Mouse (Mus musculus) kidney, embryonic 14.5 days (tissue): ENCODE data around the gene Ift172. TPM values are rescaled to one million over a fixed set of nuclear protein-coding genes. Genes with fewer than 3 reads are reported as not detected.

Experiments used
- ATAC-seq: fragments of 200-750 bp; cut with Nextera tagmentation; 2 replicates; pipeline ENCODE4 v1.8.0; 2017; ENCODE audit warnings: moderate number of reproducible peaks, mild to moderate bottlenecking, moderate TSS enrichment, moderate library complexity; ENCODE audit not compliant: low FRiP score, low TSS enrichment
- H3K27ac ChIP-seq: fragments of 300-500 bp; sonication (generic); 2 replicates; pipeline ENCODE4 v1.5.1; 2014; ENCODE audit warnings: low read depth, mild to moderate bottlenecking, low read length, moderate library complexity, mixed read lengths
- H3K27me3 ChIP-seq: fragments of 300-500 bp; sonication (generic); 2 replicates; pipeline ENCODE4 v1.6.1; 2014; ENCODE audit warnings: mild to moderate bottlenecking, low read length; ENCODE audit not compliant: control insufficient read depth, insufficient read depth
- H3K36me3 ChIP-seq: fragments of 300-500 bp; sonication (generic); 2 replicates; pipeline ENCODE4 v1.6.1; 2014; ENCODE audit warnings: low read length, mixed read lengths; ENCODE audit not compliant: control insufficient read depth, insufficient read depth
- H3K4me1 ChIP-seq: fragments of 300-500 bp; sonication (generic); 2 replicates; pipeline ENCODE4 v1.6.1; 2014; ENCODE audit warnings: low read length, mixed read lengths; ENCODE audit not compliant: control insufficient read depth, insufficient read depth
- H3K4me2 ChIP-seq: fragments of 300-500 bp; sonication (generic); replicated peaks from 2 replicates; pipeline ENCODE4 v1.6.1; 2014; ENCODE audit warnings: low read depth, mild to moderate bottlenecking, low read length
- H3K4me3 ChIP-seq: fragments of 300-500 bp; sonication (generic); 2 replicates; pipeline ENCODE4 v1.5.1; 2014; ENCODE audit warnings: mild to moderate bottlenecking, low read length
- H3K9ac ChIP-seq: fragments of 300-500 bp; sonication (generic); 2 replicates; pipeline ENCODE4 v1.6.1; 2014; ENCODE audit warnings: low read depth, mild to moderate bottlenecking, low read length, moderate library complexity
- H3K9me3 ChIP-seq: fragments of 300-500 bp; sonication (generic); 2 replicates; pipeline ENCODE4 v1.6.1; 2016; ENCODE audit warnings: low read length; ENCODE audit not compliant: control insufficient read depth
- WGBS: fragments of 180-500 bp; shearing (Covaris S2); extraction: QIAGEN DNeasy Blood & Tissue Kit; methylation state at CpG from one replicate; pipeline ENCODE4 v1.1.7; 2014; 5-methylcytosine and 5-hydroxymethylcytosine counted together
- polyA plus RNA-seq: library from polyadenylated mRNA; unstranded; fragments of >200 nt; fragmentation: Nextera tagmentation; extraction: Ambion mirVana; gene quantifications from 2 replicates; pipeline ENCODE4 v1.2.1, GENCODE M21; 2014

The Ift172 gene
- polyA plus RNA-seq, 1 experiment from 2014 or later = 31.9 TPM

GRCm38 (mm10) chr5:31279245-31279988 is 11.5 kb downstream of the Ift172 start:
- H3K4me1 ChIP-seq = no peaks in the 10 kb centered on the region
- no peak overlapping the region for H3K4me2 ChIP-seq
- peaks cover 61% of the 10 kb centered on the region for H3K36me3 ChIP-seq
- H3K9me3 ChIP-seq = no peaks in the 10 kb centered on the region
- no peak overlapping the region for H3K27ac ChIP-seq
- H3K27me3 ChIP-seq = no peaks in the 10 kb centered on the region
- WGBS = 86% methylated on average over 20 of the region's 20 CpGs
- no peak overlapping the region for H3K4me3 ChIP-seq
- H3K9ac ChIP-seq = no peak overlapping the region
- ATAC-seq = no peak

- H3K4me3 ChIP-seq = no peak overlapping the region
- H3K4me1 ChIP-seq = no peaks in the 10 kb centered on the region
- 92% methylated on average over 6 of the region's 6 CpGs for WGBS
- no peaks in the 10 kb centered on the region for H3K9me3 ChIP-seq
- H3K27ac ChIP-seq = no peak overlapping the region
- no peak overlapping the region for H3K4me2 ChIP-seq
- no peaks in the 10 kb centered on the region for H3K27me3 ChIP-seq
- no peak for ATAC-seq
- no peak overlapping the region for H3K9ac ChIP-seq
- H3K36me3 ChIP-seq = peaks cover 39% of the 10 kb centered on the region
These were observed 17.9 kb downstream of the Ift172 start for GRCm38 (mm10) chr5:31273018-31273417.

- H3K4me3 ChIP-seq = no peak overlapping the region
- H3K9ac ChIP-seq = no peak overlapping the region
- H3K4me2 ChIP-seq = no peak overlapping the region
- H3K4me1 ChIP-seq = no peaks in the 10 kb centered on the region
- no peak overlapping the region for H3K27ac ChIP-seq
- H3K9me3 ChIP-seq = no peaks in the 10 kb centered on the region
- peaks cover 71% of the 10 kb centered on the region for H3K36me3 ChIP-seq
- H3K27me3 ChIP-seq = no peaks in the 10 kb centered on the region
- WGBS = 89% methylated on average over 6 of the region's 6 CpGs
- ATAC-seq = no peak
These were observed 23.2 kb downstream of the Ift172 start for GRCm38 (mm10) chr5:31267686-31268085.

GRCm38 (mm10) chr5:31266101-31266500 is 24.8 kb downstream of the Ift172 start:
- Histone ChIP-seq H3K4me2 (no peak overlapping the region), H3K36me3 (peaks cover 67% of the 10 kb centered on the region), H3K9me3 (no peaks in the 10 kb centered on the region), H3K27ac (no peak overlapping the region), H3K4me1 (no peaks in the 10 kb centered on the region), H3K9ac (no peak overlapping the region), H3K4me3 (no peak overlapping the region), H3K27me3 (no peaks in the 10 kb centered on the region)
- 92% methylated on average over 7 of the region's 7 CpGs for WGBS
- ATAC-seq = no peak

- no peak for ATAC-seq
- H3K27me3 ChIP-seq = no peaks in the 10 kb centered on the region
- no peaks in the 10 kb centered on the region for H3K9me3 ChIP-seq
- no peak overlapping the region for H3K4me2 ChIP-seq
- whole genome bisulfite sequencing = 83% methylated on average over 11 of the region's 11 CpGs
- no peak overlapping the region for H3K9ac ChIP-seq
- H3K4me3 ChIP-seq = no peak overlapping the region
- no peaks in the 10 kb centered on the region for H3K4me1 ChIP-seq
- H3K27ac ChIP-seq = no peak overlapping the region
- H3K36me3 ChIP-seq = peaks cover 58% of the 10 kb centered on the region
These were observed 33.3 kb downstream of the Ift172 start for GRCm38 (mm10) chr5:31257616-31258015.

GRCm38 (mm10) chr5:31255971-31256370 is 34.9 kb downstream of the Ift172 start:
- H3K4me3 ChIP-seq = no peak overlapping the region
- ATAC-seq = no peak
- no peak overlapping the region for H3K4me2 ChIP-seq
- H3K36me3 ChIP-seq = peaks cover 60% of the 10 kb centered on the region
- H3K4me1 ChIP-seq = peaks cover 4% of the 10 kb centered on the region; the same call in 1 of the 2 replicates
- no peak overlapping the region for H3K9ac ChIP-seq
- H3K27me3 ChIP-seq = no peaks in the 10 kb centered on the region
- 86% methylated on average over 2 of the region's 2 CpGs for WGBS
- no peaks in the 10 kb centered on the region for H3K9me3 ChIP-seq
- H3K27ac ChIP-seq = no peak overlapping the region

- ATAC-seq = no peak
- H3K4me2 ChIP-seq = no peak overlapping the region
- 93% methylated on average over 2 of the region's 2 CpGs for WGBS
- no peaks in the 10 kb centered on the region for H3K27me3 ChIP-seq
- H3K36me3 ChIP-seq = peaks cover 60% of the 10 kb centered on the region
- no peak overlapping the region for H3K4me3 ChIP-seq
- peaks cover 4% of the 10 kb centered on the region; the same call in 1 of the 2 replicates for H3K4me1 ChIP-seq
- H3K27ac ChIP-seq = no peak overlapping the region
- no peaks in the 10 kb centered on the region for H3K9me3 ChIP-seq
- H3K9ac ChIP-seq = no peak overlapping the region
These were observed 35.5 kb downstream of the Ift172 start for GRCm38 (mm10) chr5:31255381-31255780.

GRCm38 (mm10) chr5:31254901-31255300 is 36.0 kb downstream of the Ift172 start:
- ATAC-seq = no peak
- no peak overlapping the region for H3K9ac ChIP-seq
- peaks cover 60% of the 10 kb centered on the region for H3K36me3 ChIP-seq
- no peak overlapping the region for H3K27ac ChIP-seq
- H3K4me1 ChIP-seq = peaks cover 4% of the 10 kb centered on the region; the same call in 1 of the 2 replicates
- no peak overlapping the region for H3K4me2 ChIP-seq
- H3K9me3 ChIP-seq = no peaks in the 10 kb centered on the region
- 85% methylated on average over 8 of the region's 8 CpGs for WGBS
- H3K4me3 ChIP-seq = no peak overlapping the region
- H3K27me3 ChIP-seq = no peaks in the 10 kb centered on the region

GRCm38 (mm10) chr5:31254452-31254851 is 36.5 kb downstream of the Ift172 start:
- Histone ChIP-seq H3K9me3 (no peaks in the 10 kb centered on the region), H3K4me3 (no peak overlapping the region), H3K27ac (no peak overlapping the region), H3K27me3 (no peaks in the 10 kb centered on the region), H3K4me1 (peaks cover 4% of the 10 kb centered on the region; the same call in 1 of the 2 replicates), H3K36me3 (peaks cover 60% of the 10 kb centered on the region), H3K4me2 (no peak overlapping the region), H3K9ac (no peak overlapping the region)
- no peak for ATAC-seq
- 77% methylated on average over 7 of the region's 7 CpGs for WGBS
